Mouse (Mus musculus) MEL (cell line): ENCODE data around the gene Cog6. TPM values are rescaled to one million over a fixed set of nuclear protein-coding genes. Genes with fewer than 3 reads are reported as not detected.

Source experiments
- DNase-seq: peaks from one replicate; pipeline ENCODE4 v3.0.0; 2011; ENCODE audit warnings: low read depth, low spot score
- H3K27ac ChIP-seq: 2 replicates; pipeline ENCODE4 v1.5.1; 2012; ENCODE audit warnings: low read depth, mild to moderate bottlenecking, control low read depth, low read length, moderate library complexity; ENCODE audit not compliant: control insufficient read depth
- H3K27me3 ChIP-seq, 2 experiments: fragments of 150-350 bp in 1 of 2; sonication (generic) in 1 of 2; 2 replicates each; pipeline ENCODE4 v1.6.1; 2012; ENCODE audit warnings: low read length in 2 of 2, mild to moderate bottlenecking in 2 of 2, improper control_type of control experiment in 1 of 2, moderate library complexity in 1 of 2; ENCODE audit not compliant: insufficient read depth in 2 of 2, control insufficient read depth in 1 of 2
- H3K36me3 ChIP-seq, 2 experiments: 2 replicates each; pipeline ENCODE4 v1.6.1; 2012 to 2014; ENCODE audit warnings: low read length in 2 of 2, improper control_type of control experiment in 1 of 2, inconsistent platforms in 1 of 2, mild to moderate bottlenecking in 1 of 2; ENCODE audit not compliant: insufficient read depth in 2 of 2, control insufficient read depth in 1 of 2
- H3K4me1 ChIP-seq, 2 experiments: fragments of 150-350 bp in 1 of 2; sonication (generic) in 1 of 2; 2 replicates each; pipeline ENCODE4 v1.6.1; 2012; ENCODE audit warnings: low read length in 2 of 2, improper control_type of control experiment in 1 of 2, mild to moderate bottlenecking in 1 of 2; ENCODE audit not compliant: insufficient read depth in 2 of 2, control insufficient read depth in 1 of 2
- H3K4me3 ChIP-seq, 2 experiments: fragments of 150-350 bp in 1 of 2; sonication (generic) in 1 of 2; 2 replicates each; pipeline ENCODE4 v1.5.1; 2012; ENCODE audit warnings: low read depth in 2 of 2, low read length in 2 of 2, mild to moderate bottlenecking in 2 of 2, moderate library complexity in 2 of 2, control low read depth in 1 of 2, improper control_type of control experiment in 1 of 2; ENCODE audit not compliant: control insufficient read depth in 1 of 2, insufficient read depth in 1 of 2
- H3K79me2 ChIP-seq: 2 replicates; pipeline ENCODE4 v1.6.1; 2012; ENCODE audit warnings: mild to moderate bottlenecking, low read length, moderate library complexity; ENCODE audit not compliant: control insufficient read depth, poor library complexity, insufficient read depth
- H3K9ac ChIP-seq: 2 replicates; pipeline ENCODE4 v1.6.1; 2012; ENCODE audit warnings: low read depth, mild to moderate bottlenecking, control low read depth, low read length, moderate library complexity; ENCODE audit not compliant: control insufficient read depth, poor library complexity, severe bottlenecking
- H3K9me3 ChIP-seq: fragments of 150-350 bp; sonication (generic); replicated peaks from 2 replicates; pipeline ENCODE4 v1.6.1; 2012; ENCODE audit warnings: mild to moderate bottlenecking, low read length, improper control_type of control experiment, moderate library complexity; ENCODE audit not compliant: insufficient read depth
- BHLHE40 ChIP-seq: IDR thresholded peaks from 2 replicates; pipeline ENCODE4 v1.6.1; 2012; ENCODE audit warnings: low read depth, mild to moderate bottlenecking, inconsistent platforms, low read length, improper control_type of control experiment, borderline replicate concordance
- CHD2 ChIP-seq: IDR thresholded peaks from 2 replicates; pipeline ENCODE4 v1.6.1; 2011; ENCODE audit warnings: low read length, improper control_type of control experiment
- CTCF ChIP-seq, 3 experiments: IDR thresholded peaks in 2 of 3; conservative IDR thresholded peaks in 1 of 3; 2 replicates each; pipeline ENCODE4 v1.5.1; 2011 to 2012; ENCODE audit warnings: low read length in 3 of 3, low read depth in 2 of 3, mild to moderate bottlenecking in 2 of 3, improper control_type of control experiment in 1 of 3, inconsistent platforms in 1 of 3, mixed read lengths in 1 of 3, moderate library complexity in 1 of 3; ENCODE audit not compliant: control insufficient read depth in 1 of 3, insufficient read depth in 1 of 3, poor library complexity in 1 of 3, severe bottlenecking in 1 of 3
- ELF1 ChIP-seq: IDR thresholded peaks from 2 replicates; pipeline ENCODE4 v1.6.1; 2014; ENCODE audit warnings: low read depth, mild to moderate bottlenecking, inconsistent platforms, low read length, improper control_type of control experiment, moderate library complexity
- GATA1 ChIP-seq: IDR thresholded peaks from 2 replicates; pipeline ENCODE4 v1.6.1; 2011; ENCODE audit warnings: low read depth, low read length, improper control_type of control experiment
- HCFC1 ChIP-seq: IDR thresholded peaks from 2 replicates; pipeline ENCODE4 v1.6.1; 2012; ENCODE audit warnings: low read depth, mild to moderate bottlenecking, inconsistent platforms, low read length, improper control_type of control experiment, moderate library complexity
- KAT2A ChIP-seq: conservative IDR thresholded peaks from 2 replicates; pipeline ENCODE4 v1.6.1; 2012; ENCODE audit warnings: low read depth, low read length, improper control_type of control experiment, inconsistent platforms
- MAX ChIP-seq: IDR thresholded peaks from 2 replicates; pipeline ENCODE4 v1.6.1; 2011; ENCODE audit warnings: low read length, improper control_type of control experiment
- MAZ ChIP-seq: IDR thresholded peaks from 2 replicates; pipeline ENCODE4 v1.6.1; 2012; ENCODE audit warnings: low read depth, mild to moderate bottlenecking, inconsistent platforms, low read length, improper control_type of control experiment
- NRF1 ChIP-seq: IDR thresholded peaks from 2 replicates; pipeline ENCODE4 v1.6.1; 2014; ENCODE audit warnings: low read depth, mild to moderate bottlenecking, inconsistent platforms, low read length, improper control_type of control experiment, moderate library complexity; ENCODE audit not compliant: poor library complexity, insufficient read depth, severe bottlenecking
- POLR2A ChIP-seq, 2 experiments: IDR thresholded peaks; 2 replicates each; pipeline ENCODE4 v1.6.1; 2011 to 2012; ENCODE audit warnings: low read length in 2 of 2, mild to moderate bottlenecking in 2 of 2, control low read depth in 1 of 2, improper control_type of control experiment in 1 of 2, low read depth in 1 of 2, moderate library complexity in 1 of 2; ENCODE audit not compliant: control insufficient read depth in 1 of 2, insufficient read depth in 1 of 2, poor library complexity in 1 of 2
- POLR2AphosphoS5 ChIP-seq: IDR thresholded peaks from 2 replicates; pipeline ENCODE4 v1.6.1; 2012; ENCODE audit warnings: low read depth, borderline replicate concordance, mild to moderate bottlenecking, inconsistent platforms, low read length, moderate library complexity, mixed read lengths
- TBP ChIP-seq: IDR thresholded peaks from 2 replicates; pipeline ENCODE4 v1.8.0; 2011; ENCODE audit warnings: low read depth, low read length, improper control_type of control experiment
- UBTF ChIP-seq: IDR thresholded peaks from 2 replicates; pipeline ENCODE4 v1.6.1; 2012; ENCODE audit warnings: low read depth, mild to moderate bottlenecking, inconsistent platforms, low read length, improper control_type of control experiment, moderate library complexity, borderline replicate concordance; ENCODE audit not compliant: insufficient read depth
- USF2 ChIP-seq, 2 experiments: IDR thresholded peaks; 2 replicates each; pipeline ENCODE4 v1.6.1; 2011 to 2012; ENCODE audit warnings: improper control_type of control experiment in 2 of 2, low read length in 2 of 2, borderline replicate concordance in 1 of 2, inconsistent platforms in 1 of 2, low read depth in 1 of 2, mild to moderate bottlenecking in 1 of 2; ENCODE audit not compliant: insufficient read depth in 1 of 2
- ZNF384 ChIP-seq: IDR thresholded peaks from 2 replicates; pipeline ENCODE4 v1.6.1; 2012; ENCODE audit warnings: low read depth, mild to moderate bottlenecking, inconsistent platforms, low read length, improper control_type of control experiment
- polyA plus RNA-seq, 2 experiments: library from polyadenylated mRNA; stranded (reverse) in 1 of 2; unstranded in 1 of 2; fragments of >175 nt in 1 of 2; fragments of >200 nt in 1 of 2; gene quantifications; 2 replicates each; pipeline versions ENCODE4 v1.2.1 to v1.2.4; 2012; ENCODE audit warnings: low replicate concordance in 2 of 2, low read depth in 1 of 2; ENCODE audit not compliant: insufficient read length in 2 of 2, insufficient read depth in 1 of 2, missing spikeins in 1 of 2
- total RNA-seq: library from RNA; depleted of rRNA; stranded (reverse); fragments of 300-350 nt; gene quantifications from 2 replicates; pipeline ENCODE4 v1.2.3, GENCODE M21; 2012

Cog6 gene
- total and polyA plus RNA-seq, 3 experiments = 15.6 to 21.6 TPM; not detected in 1

DNA sequence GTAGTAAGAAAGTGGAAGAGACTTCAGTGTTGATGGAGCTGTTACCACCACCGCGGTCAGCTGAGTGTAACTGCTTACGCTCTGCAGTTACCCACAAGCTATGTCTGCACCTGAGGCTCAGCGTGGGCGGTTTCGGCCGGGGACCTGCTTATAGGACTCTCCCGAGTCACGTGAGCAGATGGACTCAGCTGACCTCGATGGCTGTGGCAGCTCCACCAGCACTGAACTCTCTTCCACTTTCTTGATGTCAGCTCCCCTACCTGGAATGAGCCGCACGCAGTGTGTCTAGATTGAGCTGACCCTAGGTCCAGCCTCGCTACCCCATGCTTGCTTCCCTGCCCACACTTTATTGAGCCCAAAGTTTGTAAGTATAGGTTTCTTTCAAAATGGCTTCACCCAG lies 56.1 kb downstream of the Cog6 start:
- Histone ChIP-seq H3K79me2 (no peaks in the 10 kb centered on the region), H3K9me3 (no peaks in the 10 kb centered on the region)
- DNase-seq = no peak

DNA sequence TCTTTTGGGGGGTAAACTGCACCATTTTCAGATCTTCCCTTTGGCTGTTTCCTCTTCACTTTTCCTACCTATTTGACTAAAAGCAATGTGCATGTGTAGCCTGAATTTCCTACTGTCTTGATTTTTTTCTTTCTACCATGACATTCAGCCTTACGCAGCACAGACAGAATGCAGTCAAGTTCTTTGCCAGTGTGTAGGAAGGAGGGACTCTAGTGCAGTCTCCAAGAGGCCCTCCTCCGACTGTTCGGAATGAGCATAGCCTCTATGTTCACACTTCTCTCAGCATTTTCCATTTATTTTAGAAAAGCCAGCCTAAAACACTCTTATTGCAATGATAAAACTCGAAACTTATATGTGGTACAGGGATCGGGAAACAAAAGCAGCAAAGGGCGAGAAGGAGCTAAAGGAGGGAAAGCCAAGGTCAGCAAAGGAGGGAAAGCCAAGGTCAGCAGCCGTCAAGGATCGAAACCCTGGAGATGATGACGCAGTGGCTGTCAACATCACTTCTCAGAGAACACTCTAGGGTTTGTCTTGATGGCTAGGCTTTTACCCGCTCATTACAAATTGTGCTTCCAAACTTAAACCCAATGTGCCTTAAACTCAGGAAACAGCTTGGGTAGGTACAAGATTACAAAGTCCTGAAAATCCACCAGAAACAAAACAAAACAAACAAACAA lies 58.5 kb downstream of the Cog6 start:
- Histone ChIP-seq H3K27ac (no peak overlapping the region), H3K27me3 (no peaks in the 10 kb centered on the region), H3K36me3 (no peaks in the 10 kb centered on the region), H3K4me3 (no peak overlapping the region), H3K4me1 (no peaks in the 10 kb centered on the region), H3K9me3 (no peaks in the 10 kb centered on the region), H3K9ac (no peak overlapping the region), H3K79me2 (no peaks in the 10 kb centered on the region)
- TF ChIP-seq CTCF (IDR thresholded peaks at IDR 0.05 in 2 of 3, conservative IDR thresholded peaks at IDR 0.05 in 1 of 3; ENCODE audit: control insufficient read depth in 1 of 3, insufficient read depth in 1 of 3, low read depth in 2 of 3, low read length in 3 of 3, poor library complexity in 1 of 3, severe bottlenecking in 1 of 3) = no peak
- no peak for DNase-seq

More for the DNA sequence above, 56.1 kb downstream of the Cog6 start:
- Histone ChIP-seq H3K9ac (no peak overlapping the region), H3K4me3 (no peak overlapping the region), H3K27ac (no peak overlapping the region), H3K36me3 (no peaks in the 10 kb centered on the region), H3K4me1 (no peaks in the 10 kb centered on the region), H3K27me3 (no peaks in the 10 kb centered on the region)
- no peak for TF ChIP-seq ELF1
- TF ChIP-seq POLR2A (IDR thresholded peaks at IDR 0.05; ENCODE audit: control insufficient read depth in 1 of 2, insufficient read depth in 1 of 2, low read depth in 1 of 2, low read length in 2 of 2, poor library complexity in 1 of 2) = no peak
- no peak for TF ChIP-seq UBTF
- TF ChIP-seq TBP = no peak
- TF ChIP-seq CHD2 = no peak
- TF ChIP-seq POLR2AphosphoS5 = no peak
- TF ChIP-seq KAT2A = no peak
- no peak for TF ChIP-seq GATA1
- TF ChIP-seq HCFC1 = no peak
- TF ChIP-seq BHLHE40 = no peak
- TF ChIP-seq NRF1 = no peak
- TF ChIP-seq ZNF384 = no peak
- no peak for TF ChIP-seq MAX
- TF ChIP-seq MAZ = no peak

DNA sequence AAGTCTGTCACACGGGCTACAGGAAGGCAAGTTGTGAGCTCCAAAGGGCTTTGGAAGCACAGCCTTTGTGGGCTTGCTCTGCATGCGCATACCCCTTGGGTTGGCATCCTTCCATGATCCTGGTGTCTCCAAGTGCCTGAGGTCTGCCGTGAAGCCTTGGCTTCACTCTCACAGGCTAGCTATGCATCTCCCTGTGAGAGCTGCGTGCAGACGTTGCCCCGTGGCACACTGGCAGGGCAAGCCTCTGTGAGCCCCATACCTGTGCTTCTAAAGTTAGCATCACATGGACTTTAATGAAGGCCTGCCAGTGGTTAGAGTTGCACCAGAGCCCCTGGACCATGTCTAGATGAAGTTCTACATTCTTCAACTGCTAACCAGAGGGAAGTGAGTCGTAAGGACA lies 59.2 kb downstream of the Cog6 start:
- DNase-seq = no peak
- Histone ChIP-seq H3K9ac (no peak overlapping the region), H3K36me3 (no peaks in the 10 kb centered on the region), H3K4me1 (no peaks in the 10 kb centered on the region), H3K4me3 (no peak overlapping the region), H3K27me3 (no peaks in the 10 kb centered on the region), H3K9me3 (no peaks in the 10 kb centered on the region), H3K79me2 (no peaks in the 10 kb centered on the region), H3K27ac (no peak overlapping the region)
- TF ChIP-seq USF2 (IDR thresholded peaks at IDR 0.05; ENCODE audit: borderline replicate concordance in 1 of 2, insufficient read depth in 1 of 2, low read depth in 1 of 2, low read length in 2 of 2) (no peak), CHD2 (no peak)
